Mouse (Mus musculus) neural tube, embryonic 11.5 days (tissue): ENCODE measurements at regions not wholly inside any gene's neighbourhood (a gene's known extent, or its start where the extent isn't known, plus 50 kb on each side); places are given as distances from the start of the nearest gene placed in this dataset.

ENCODE experiments used
- ATAC-seq: fragments of 200-750 bp; cut with Nextera tagmentation; 2 replicates; pipeline ENCODE4 v1.8.0; 2017; ENCODE audit warnings: moderate number of reproducible peaks, mild to moderate bottlenecking, moderate TSS enrichment, moderate library complexity; ENCODE audit not compliant: insufficient read depth, low FRiP score, low TSS enrichment
- DNase-seq: peaks from one replicate; pipeline ENCODE4 v3.0.0-alpha.2; 2015; ENCODE audit warnings: low spot score
- H3K27ac ChIP-seq: fragments of 300-500 bp; sonication (generic); 2 replicates; pipeline ENCODE4 v1.5.1; 2014; ENCODE audit warnings: low read depth, mild to moderate bottlenecking, low read length
- H3K27me3 ChIP-seq: fragments of 300-500 bp; sonication (generic); 2 replicates; pipeline ENCODE4 v1.6.1; 2014; ENCODE audit warnings: mild to moderate bottlenecking, low read length, mixed read lengths; ENCODE audit not compliant: control insufficient read depth, insufficient read depth
- H3K36me3 ChIP-seq: fragments of 300-500 bp; sonication (generic); 2 replicates; pipeline ENCODE4 v1.6.1; 2014; ENCODE audit warnings: mild to moderate bottlenecking, low read length, moderate library complexity, mixed read lengths; ENCODE audit not compliant: control insufficient read depth, insufficient read depth
- H3K4me1 ChIP-seq: fragments of 300-500 bp; sonication (generic); 2 replicates; pipeline ENCODE4 v1.6.1; 2014; ENCODE audit warnings: low read length, mixed read lengths; ENCODE audit not compliant: control insufficient read depth, insufficient read depth
- H3K4me2 ChIP-seq: fragments of 300-500 bp; sonication (generic); 2 replicates; pipeline ENCODE4 v1.6.1; 2014; ENCODE audit warnings: low read depth, mild to moderate bottlenecking, moderate library complexity
- H3K4me3 ChIP-seq: fragments of 300-500 bp; sonication (generic); 2 replicates; pipeline ENCODE4 v1.5.1; 2014; ENCODE audit warnings: low read depth, low read length
- H3K9ac ChIP-seq: fragments of 300-500 bp; sonication (generic); 2 replicates; pipeline ENCODE4 v1.6.1; 2014; ENCODE audit warnings: mild to moderate bottlenecking, low read length
- H3K9me3 ChIP-seq: fragments of 300-500 bp; sonication (generic); 2 replicates; pipeline ENCODE4 v1.6.1; 2016; ENCODE audit warnings: low read length; ENCODE audit not compliant: control insufficient read depth
- WGBS: fragments of 180-500 bp; shearing (Covaris S2); extraction: QIAGEN DNeasy Blood & Tissue Kit; methylation state at CpG from one replicate; pipeline ENCODE4 v1.1.7; 2014; 5-methylcytosine and 5-hydroxymethylcytosine counted together

GRCm38 (mm10) chr2:12614345-12614744 lies 195.1 kb upstream of the Mindy3 start:
- 90% methylated on average over 2 of the region's 2 CpGs for WGBS

GRCm38 (mm10) chr2:12613858-12614257 lies 194.6 kb upstream of the Mindy3 start:
- 67% methylated on average over 2 of the region's 2 CpGs for WGBS
- no peak for ATAC-seq
- H3K27me3 ChIP-seq: no peaks in the 10 kb centered on the region

More at GRCm38 (mm10) chr2:12614345-12614744, 195.1 kb upstream of the Mindy3 start:
- Histone ChIP-seq H3K27ac (no peak overlapping the region), H3K36me3 (no peaks in the 10 kb centered on the region), H3K27me3 (no peaks in the 10 kb centered on the region), H3K4me2 (no peak overlapping the region), H3K4me1 (no peaks in the 10 kb centered on the region), H3K9ac (no peak overlapping the region), H3K9me3 (no peaks in the 10 kb centered on the region), H3K4me3 (no peak overlapping the region)
- no peak for ATAC-seq
- DNase-seq: no peak

GRCm38 (mm10) chr2:12582566-12582965 lies 163.3 kb upstream of the Mindy3 start:
- no peaks in the 10 kb centered on the region for H3K36me3 ChIP-seq
- no peak overlapping the region for H3K9ac ChIP-seq
- no peaks in the 10 kb centered on the region for H3K27me3 ChIP-seq
- H3K4me2 ChIP-seq: no peak overlapping the region
- no peak overlapping the region for H3K27ac ChIP-seq
- 59% methylated on average over 2 of the region's 2 CpGs for WGBS
- H3K4me1 ChIP-seq: no peaks in the 10 kb centered on the region
- no peak for ATAC-seq
- H3K9me3 ChIP-seq: no peaks in the 10 kb centered on the region
- DNase-seq: no peak
- H3K4me3 ChIP-seq: no peak overlapping the region

More at GRCm38 (mm10) chr2:12613858-12614257, 194.6 kb upstream of the Mindy3 start:
- Histone ChIP-seq H3K9me3 (no peaks in the 10 kb centered on the region), H3K9ac (no peak overlapping the region), H3K27ac (no peak overlapping the region), H3K36me3 (no peaks in the 10 kb centered on the region), H3K4me3 (no peak overlapping the region), H3K4me1 (no peaks in the 10 kb centered on the region), H3K4me2 (no peak overlapping the region)
- no peak for DNase-seq

GRCm38 (mm10) chr2:12557736-12558135 lies 138.5 kb upstream of the Mindy3 start:
- Histone ChIP-seq H3K27me3 (no peaks in the 10 kb centered on the region), H3K4me1 (no peaks in the 10 kb centered on the region), H3K4me3 (no peak overlapping the region), H3K36me3 (no peaks in the 10 kb centered on the region), H3K9me3 (no peaks in the 10 kb centered on the region), H3K4me2 (no peak overlapping the region), H3K27ac (no peak overlapping the region), H3K9ac (no peak overlapping the region)
- WGBS: 72% methylated on average over 1 of the region's 1 CpGs
- ATAC-seq (no peak), DNase-seq (no peak)

- H3K4me3 ChIP-seq: no peak overlapping the region
- no peak overlapping the region for H3K9ac ChIP-seq
- DNase-seq (no peak), ATAC-seq (no peak)
- H3K27me3 ChIP-seq: no peaks in the 10 kb centered on the region
- 83% methylated on average over 5 of the region's 5 CpGs for WGBS
- no peaks in the 10 kb centered on the region for H3K9me3 ChIP-seq
- no peaks in the 10 kb centered on the region for H3K36me3 ChIP-seq
- H3K27ac ChIP-seq: no peak overlapping the region
- no peak overlapping the region for H3K4me2 ChIP-seq
- no peaks in the 10 kb centered on the region for H3K4me1 ChIP-seq
Observed at GRCm38 (mm10) chr2:12522411-12522810, 103.1 kb upstream of the Mindy3 start.

- H3K36me3 ChIP-seq: no peaks in the 10 kb centered on the region
- H3K9ac ChIP-seq: no peak overlapping the region
- no peaks in the 10 kb centered on the region for H3K4me1 ChIP-seq
- H3K4me3 ChIP-seq: no peak overlapping the region
- H3K27me3 ChIP-seq: no peaks in the 10 kb centered on the region
- H3K27ac ChIP-seq: no peak overlapping the region
- no peak overlapping the region for H3K4me2 ChIP-seq
- no peaks in the 10 kb centered on the region for H3K9me3 ChIP-seq
- ATAC-seq: no peak
- DNase-seq: no peak
Observed at GRCm38 (mm10) chr2:12521744-12522143, 102.5 kb upstream of the Mindy3 start.

- Histone ChIP-seq H3K27ac (no peak overlapping the region), H3K27me3 (no peaks in the 10 kb centered on the region), H3K9me3 (no peaks in the 10 kb centered on the region), H3K4me3 (no peak overlapping the region), H3K4me2 (no peak overlapping the region), H3K9ac (no peak overlapping the region), H3K36me3 (no peaks in the 10 kb centered on the region), H3K4me1 (no peaks in the 10 kb centered on the region)
- ATAC-seq (no peak), DNase-seq (peak; percentile 19)
- 82% methylated on average over 3 of the region's 3 CpGs for WGBS
Observed at GRCm38 (mm10) chr2:12492369-12492768, 73.1 kb upstream of the Mindy3 start.

GRCm38 (mm10) chr2:12469440-12470339 lies 50.4 kb upstream of the Mindy3 start:
- WGBS: 85% methylated on average over 7 of the region's 7 CpGs
- no peak overlapping the region for H3K27ac ChIP-seq

More at GRCm38 (mm10) chr2:12469440-12470339, 50.4 kb upstream of the Mindy3 start:
- no peaks in the 10 kb centered on the region for H3K27me3 ChIP-seq
- no peak overlapping the region for H3K9ac ChIP-seq
- H3K4me1 ChIP-seq: no peaks in the 10 kb centered on the region
- no peaks in the 10 kb centered on the region for H3K9me3 ChIP-seq
- DNase-seq (no peak), ATAC-seq (no peak)
- H3K4me2 ChIP-seq: no peak overlapping the region
- no peaks in the 10 kb centered on the region for H3K36me3 ChIP-seq
- no peak overlapping the region for H3K4me3 ChIP-seq
